Mouse (Mus musculus) bone marrow, adult 2 months (tissue): ENCODE measurements around the gene Olfr686.

ENCODE experiments used
- CTCF ChIP-seq: fragments of 200-500 bp; IDR thresholded peaks from 2 replicates; pipeline ENCODE4 v1.5.1; 2011; ENCODE audit warnings: low read length, control low read depth; ENCODE audit not compliant: control insufficient read depth, insufficient read depth
- POLR2A ChIP-seq: fragments of 200-500 bp; IDR thresholded peaks from 2 replicates; pipeline ENCODE4 v1.6.1; 2011; ENCODE audit warnings: low read depth, mild to moderate bottlenecking, control low read depth, low read length, borderline replicate concordance; ENCODE audit not compliant: control insufficient read depth

DNA sequence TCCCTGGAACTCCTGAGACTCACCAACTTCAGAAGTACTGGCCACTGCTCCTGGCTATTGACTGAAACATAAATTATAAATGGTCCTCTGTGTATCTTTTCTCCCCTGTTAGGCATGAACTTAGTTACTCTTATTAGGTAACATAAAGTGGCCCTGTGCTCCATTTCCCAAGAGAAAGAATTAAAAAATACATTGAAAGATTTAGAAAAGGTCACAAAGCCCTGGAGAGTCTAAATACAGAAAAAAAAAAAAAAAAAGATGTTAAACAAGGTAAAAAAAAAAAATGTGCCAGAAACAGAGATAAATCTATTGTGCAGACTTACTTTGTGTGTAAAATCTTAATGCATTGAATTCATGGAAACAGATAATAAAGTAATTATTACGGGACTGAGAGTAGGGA is 43.7 kb downstream of the Olfr686 start, which contains the start of gene Olfr684:
- TF ChIP-seq POLR2A (no peak), CTCF (no peak)
